In genomic region chr5:146571830-146572734, GRCm38 (mm10) we compare ENCODE assay signal across 19 mouse cellular contexts. TPM values are rescaled to one million over a fixed set of nuclear protein-coding genes. Genes with fewer than 3 reads are reported as not detected.
A peak's percentile ranks its signal among the peaks of the same experiment; 100 is the strongest.
DNase-seq lines count a peak whose midpoint lies in the region; ATAC-seq and TF ChIP-seq lines count a peak whose summit lies in the region.
"Not testable (repeated sequence)": the region's sequence is repeated elsewhere in the genome, so short reads cannot be mapped to it uniquely, and the experiment has no call there.
"Had no signal": no experiment of that assay in that cellular context is flagged by ENCODE, and none has a peak within 500 bp of the region (broad histone marks: within the 10 kb centered on the region; RNA-seq: fewer than 3 reads in every experiment).

No protein-coding gene starts in this region.

- intact Hi-C loops in left cerebral cortex, postnatal 10 days (cut with DNase I) = not testable (repeated sequence)

- peak; percentile 31 to 66 for DNase-seq in cerebellum, postnatal 25 days
- DNase-seq in frontal cortex, postnatal 14 days (ENCODE audit: low spot score in 2 of 2) = peak; percentile 25 to 53
- not testable (repeated sequence) for DNase-seq in heart, postnatal 0 days (ENCODE audit: low spot score)
- peak; percentile 36 for DNase-seq in hindbrain, postnatal 0 days (ENCODE audit: low spot score)
- peak; percentile 78 to 84 for DNase-seq in layer of hippocampus, adult 8-10 months (ENCODE audit: low spot score in 2 of 2)
- DNase-seq in left cerebral cortex, postnatal 10 days (ENCODE audit: extremely low spot score in 1 of 2, low spot score in 2 of 2) = peak; percentile 50 to 72

- ATAC-seq in heart, postnatal 0 days (ENCODE audit: insufficient read depth, low read depth) = peak; percentile 73
- peak; percentile 56; the same call in 1 of the 2 replicates for ATAC-seq in hindbrain, postnatal 0 days
- ATAC-seq in neural tube, embryonic 14.5 days (ENCODE audit: low read depth) = 0 out of 2 replicates have a peak, but pooled peaks have one; percentile 51

- not testable (repeated sequence) for H3K9me3 ChIP-seq in heart, postnatal 0 days (replicated peaks; ENCODE audit: control insufficient read depth, low read length); hindbrain, postnatal 0 days (ENCODE audit: low read length); neural tube, embryonic 14.5 days (ENCODE audit: control insufficient read depth, low read length)

- not testable (repeated sequence) for H3K27ac ChIP-seq in heart, postnatal 0 days (ENCODE audit: low read depth); hindbrain, postnatal 0 days; neural tube, embryonic 14.5 days (ENCODE audit: low read depth, low read length)

- 40% methylated on average over 6 of the region's 6 CpGs for WGBS in heart, postnatal 0 days
- WGBS in hindbrain, postnatal 0 days = 37% methylated on average over 6 of the region's 6 CpGs
- WGBS in neural tube, embryonic 14.5 days = 66% methylated on average over 6 of the region's 6 CpGs

- not testable (repeated sequence) for H3K27me3 ChIP-seq in heart, postnatal 0 days (ENCODE audit: control insufficient read depth, insufficient read depth, low read length); hindbrain, postnatal 0 days (ENCODE audit: insufficient read depth, low read length); neural tube, embryonic 14.5 days (ENCODE audit: control insufficient read depth, insufficient read depth, low read length)

- not testable (repeated sequence) for TF ChIP-seq EP300 in heart, postnatal 0 days (IDR thresholded peaks at IDR 0.05; ENCODE audit: low read depth)

- H3K4me3 ChIP-seq in heart, postnatal 0 days (ENCODE audit: low read depth, low read length); hindbrain, postnatal 0 days (ENCODE audit: low read length); neural tube, embryonic 14.5 days (ENCODE audit: low read depth, low read length): not testable (repeated sequence)

- not testable (repeated sequence) for TF ChIP-seq CTCF in heart, postnatal 0 days (IDR thresholded peaks at IDR 0.05; ENCODE audit: low read depth); hindbrain, postnatal 0 days (IDR thresholded peaks at IDR 0.05; ENCODE audit: low read depth)

- H3K36me3 ChIP-seq in heart, postnatal 0 days (replicated peaks; ENCODE audit: control insufficient read depth, insufficient read depth, low read length); hindbrain, postnatal 0 days (ENCODE audit: insufficient read depth, low read length); neural tube, embryonic 14.5 days (ENCODE audit: control insufficient read depth, insufficient read depth, low read length): not testable (repeated sequence)

- H3K9ac ChIP-seq in heart, postnatal 0 days (replicated peaks; ENCODE audit: low read depth, low read length); hindbrain, postnatal 0 days (replicated peaks; ENCODE audit: low read length); neural tube, embryonic 14.5 days (replicated peaks; ENCODE audit: low read depth, low read length): not testable (repeated sequence)

- not testable (repeated sequence) for H3K4me1 ChIP-seq in heart, postnatal 0 days (ENCODE audit: control insufficient read depth, insufficient read depth); hindbrain, postnatal 0 days (ENCODE audit: insufficient read depth, low read length); neural tube, embryonic 14.5 days (ENCODE audit: control insufficient read depth, insufficient read depth, low read length)

- not testable (repeated sequence) for H3K4me2 ChIP-seq in heart, postnatal 0 days (ENCODE audit: low read depth, low read length); hindbrain, postnatal 0 days (ENCODE audit: low read depth, low read length); neural tube, embryonic 14.5 days (ENCODE audit: low read depth, low read length)

RNA-seq across cellular contexts. Expression of gene Gpr12, which starts 13.0 kb away (rescaled TPM):
- total RNA-seq in heart, postnatal 0 days (2014; rRNA removed; ENCODE audit: low replicate concordance) = not detected in 2 replicates
- not detected in 2 replicates for polyA plus RNA-seq in heart, postnatal 0 days (2015; fragmentation: Nextera tagmentation; extraction: Ambion mirVana)
- total RNA-seq in hindbrain, postnatal 0 days (2014; rRNA removed) = 37.2 and 38.6 TPM in 2 replicates
- polyA plus RNA-seq in hindbrain, postnatal 0 days (2015; fragmentation: Nextera tagmentation; extraction: Ambion mirVana) = 14.6 and 18.9 TPM in 2 replicates
- total RNA-seq in layer of hippocampus, adult 8-10 months (2022) = 10 to 100 TPM; 29.4 to 40.7 (median 30.4) TPM
- 10 to 100 TPM; 48.5 to 58.0 TPM for total RNA-seq in left cerebral cortex, postnatal 10 days (2021)
- 18.2 and 24.2 TPM in 2 replicates for polyA plus RNA-seq in neural tube, embryonic 14.5 days (2014; fragmentation: Nextera tagmentation; extraction: Ambion mirVana)
- total RNA-seq: adrenal gland, adult 2 months; gastrocnemius, postnatal 36 days; megakaryocyte progenitor cell, adult 5-6 weeks; monocyte, adult 5-6 weeks had no signal
- polyA plus RNA-seq: adrenal gland, adult 2 months; G1E; intestine, postnatal 0 days; lung, embryonic 16.5 days had no signal

RNA-seq across cellular contexts. Expression of gene Gm3415, which starts 16.1 kb away (rescaled TPM):
- not detected in 2 replicates for total RNA-seq in heart, postnatal 0 days (2014; rRNA removed; ENCODE audit: low replicate concordance)
- not detected in 2 replicates for polyA plus RNA-seq in heart, postnatal 0 days (2015; fragmentation: Nextera tagmentation; extraction: Ambion mirVana)
- total RNA-seq in hindbrain, postnatal 0 days (2014; rRNA removed) = not detected in 2 replicates
- polyA plus RNA-seq in hindbrain, postnatal 0 days (2015; fragmentation: Nextera tagmentation; extraction: Ambion mirVana) = not detected in 2 replicates
- not detected for total RNA-seq in layer of hippocampus, adult 8-10 months (2022)
- not detected for total RNA-seq in left cerebral cortex, postnatal 10 days (2021)
- polyA plus RNA-seq in neural tube, embryonic 14.5 days (2014; fragmentation: Nextera tagmentation; extraction: Ambion mirVana) = not detected in 2 replicates
- total RNA-seq: adrenal gland, adult 2 months; gastrocnemius, postnatal 36 days; heart, postnatal 25 days; megakaryocyte progenitor cell, adult 5-6 weeks; monocyte, adult 5-6 weeks had no signal
- polyA plus RNA-seq: adrenal gland, adult 2 months; frontal cortex, adult 2 months; G1E; intestine, postnatal 0 days; limb, embryonic 11.5 days; liver, embryonic 13.5 days; lung, embryonic 16.5 days; neural tube, embryonic 13.5 days had no signal

RNA-seq across cellular contexts. Expression of gene Gm3409, which starts 34.6 kb away (rescaled TPM):
- not detected in 2 replicates for total RNA-seq in heart, postnatal 0 days (2014; rRNA removed; ENCODE audit: low replicate concordance)
- not detected in 2 replicates for polyA plus RNA-seq in heart, postnatal 0 days (2015; fragmentation: Nextera tagmentation; extraction: Ambion mirVana)
- not detected in 2 replicates for total RNA-seq in hindbrain, postnatal 0 days (2014; rRNA removed)
- not detected in 2 replicates for polyA plus RNA-seq in hindbrain, postnatal 0 days (2015; fragmentation: Nextera tagmentation; extraction: Ambion mirVana)
- not detected for total RNA-seq in layer of hippocampus, adult 8-10 months (2022)
- total RNA-seq in left cerebral cortex, postnatal 10 days (2021) = not detected
- not detected in 2 replicates for polyA plus RNA-seq in neural tube, embryonic 14.5 days (2014; fragmentation: Nextera tagmentation; extraction: Ambion mirVana)
- total RNA-seq: adrenal gland, adult 2 months; G1E; gastrocnemius, postnatal 36 days; heart, postnatal 25 days; megakaryocyte progenitor cell, adult 5-6 weeks; monocyte, adult 5-6 weeks had no signal
- polyA plus RNA-seq: adrenal gland, adult 2 months; frontal cortex, adult 2 months; G1E; intestine, postnatal 0 days; limb, embryonic 11.5 days; liver, embryonic 13.5 days; lung, embryonic 16.5 days; neural tube, embryonic 13.5 days had no signal

RNA-seq across cellular contexts. Expression of gene Gm3404, which starts 46.5 kb away (rescaled TPM):
- total RNA-seq in heart, postnatal 0 days (2014; rRNA removed; ENCODE audit: low replicate concordance) = not detected in 2 replicates
- not detected in 2 replicates for polyA plus RNA-seq in heart, postnatal 0 days (2015; fragmentation: Nextera tagmentation; extraction: Ambion mirVana)
- not detected in 2 replicates for total RNA-seq in hindbrain, postnatal 0 days (2014; rRNA removed)
- polyA plus RNA-seq in hindbrain, postnatal 0 days (2015; fragmentation: Nextera tagmentation; extraction: Ambion mirVana) = not detected in 2 replicates
- not detected for total RNA-seq in layer of hippocampus, adult 8-10 months (2022)
- not detected for total RNA-seq in left cerebral cortex, postnatal 10 days (2021)
- polyA plus RNA-seq in neural tube, embryonic 14.5 days (2014; fragmentation: Nextera tagmentation; extraction: Ambion mirVana) = not detected in 2 replicates
- total RNA-seq: adrenal gland, adult 2 months; G1E; gastrocnemius, postnatal 36 days; heart, postnatal 25 days; megakaryocyte progenitor cell, adult 5-6 weeks; monocyte, adult 5-6 weeks had no signal
- polyA plus RNA-seq: adrenal gland, adult 2 months; frontal cortex, adult 2 months; G1E; intestine, postnatal 0 days; limb, embryonic 11.5 days; liver, embryonic 13.5 days; lung, embryonic 16.5 days; neural tube, embryonic 13.5 days had no signal

RNA-seq across cellular contexts. Expression of gene Gm3402, which starts 58.2 kb away (rescaled TPM):
- not detected in 2 replicates for total RNA-seq in heart, postnatal 0 days (2014; rRNA removed; ENCODE audit: low replicate concordance)
- polyA plus RNA-seq in heart, postnatal 0 days (2015; fragmentation: Nextera tagmentation; extraction: Ambion mirVana) = not detected in 2 replicates
- not detected in 2 replicates for total RNA-seq in hindbrain, postnatal 0 days (2014; rRNA removed)
- not detected in 2 replicates for polyA plus RNA-seq in hindbrain, postnatal 0 days (2015; fragmentation: Nextera tagmentation; extraction: Ambion mirVana)
- total RNA-seq in layer of hippocampus, adult 8-10 months (2022) = not detected
- total RNA-seq in left cerebral cortex, postnatal 10 days (2021) = not detected
- not detected in 2 replicates for polyA plus RNA-seq in neural tube, embryonic 14.5 days (2014; fragmentation: Nextera tagmentation; extraction: Ambion mirVana)
- total RNA-seq: adrenal gland, adult 2 months; G1E; gastrocnemius, postnatal 36 days; heart, postnatal 25 days; megakaryocyte progenitor cell, adult 5-6 weeks; monocyte, adult 5-6 weeks had no signal
- polyA plus RNA-seq: adrenal gland, adult 2 months; frontal cortex, adult 2 months; G1E; intestine, postnatal 0 days; limb, embryonic 11.5 days; liver, embryonic 13.5 days; lung, embryonic 16.5 days; neural tube, embryonic 13.5 days had no signal

Comparison
In these comparisons a context has a peak if more than half of its experiments do, and no peak if none do; other contexts are left out.
1. RNA of gene Gpr12, which starts 13.0 kb away (total RNA-seq): 48.5 to 58.0 TPM in left cerebral cortex, postnatal 10 days, 37.2 to 38.6 TPM in hindbrain, postnatal 0 days and 29.4 to 40.7 TPM in layer of hippocampus, adult 8-10 months; not detected in heart, postnatal 0 days; every median in the first group is over 10 times any median in the second.
2. Peak in every context shown above with its lines, with median percentiles within 50 percentile points of each other: ATAC-seq.